Mouse (Mus musculus) cerebellum, adult 9-11 months (tissue): ENCODE data around the gene Zfp704.

Experiments
- DNase-seq: peaks from one replicate; pipeline ENCODE4 v3.0.0; 2022

Zfp704 gene

DNA sequence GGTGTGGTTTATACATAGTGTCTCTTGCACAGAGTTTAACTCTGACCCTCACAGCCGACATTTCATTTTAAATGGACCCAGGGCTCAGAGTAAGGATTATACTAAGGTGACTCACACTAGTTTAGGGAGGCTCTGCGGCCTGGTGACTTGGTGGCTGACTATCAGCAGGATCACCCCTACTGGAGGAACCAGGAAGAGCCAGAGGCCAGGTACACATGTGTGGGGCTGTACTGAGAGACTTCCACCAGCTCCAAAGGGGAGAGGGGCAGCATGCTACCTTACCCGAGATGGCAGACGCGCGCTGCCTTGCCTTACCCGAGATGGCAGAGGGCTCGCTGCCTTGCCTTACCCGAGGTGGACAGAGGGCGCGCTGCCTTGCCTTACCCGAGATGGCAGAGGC is 159.4 kb downstream of the Zfp704 start:
- DNase-seq: no peak

DNA sequence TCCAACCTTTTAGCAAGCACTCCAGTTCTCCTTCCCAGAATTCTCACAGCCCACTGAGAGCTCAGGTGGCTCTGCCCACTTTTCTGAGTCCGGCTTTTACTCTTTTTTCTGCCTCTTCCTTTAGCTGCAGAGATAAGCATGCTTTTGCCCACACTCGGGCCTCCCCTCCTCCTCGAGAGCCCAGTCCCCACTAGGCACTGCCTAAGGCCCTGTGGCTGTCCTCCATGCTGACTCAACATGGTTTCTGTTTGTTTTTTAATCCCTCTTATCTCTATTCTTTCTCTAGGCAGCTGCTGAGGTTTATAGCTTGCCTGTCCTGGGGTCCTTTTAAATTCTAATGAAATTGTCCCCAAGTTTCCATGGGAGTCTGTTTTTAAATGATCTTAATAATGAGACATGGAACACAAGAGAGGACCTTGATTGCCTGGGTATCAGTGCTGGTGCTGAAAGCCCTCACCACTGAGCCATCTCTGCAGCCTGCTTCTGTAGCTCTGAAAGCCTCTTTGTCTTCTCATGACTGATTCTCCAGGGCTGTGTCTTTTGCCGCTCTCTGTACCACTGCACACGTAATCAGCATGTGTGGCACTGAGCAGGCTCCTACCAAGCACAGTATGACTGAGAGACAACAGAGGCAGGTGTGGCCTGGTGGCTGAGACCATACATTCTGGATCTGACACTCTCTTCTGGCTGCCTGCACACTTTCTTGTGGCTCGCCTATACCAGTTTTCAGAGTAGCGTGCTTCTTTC is 160.5 kb downstream of the Zfp704 start:
- DNase-seq: no peak

DNA sequence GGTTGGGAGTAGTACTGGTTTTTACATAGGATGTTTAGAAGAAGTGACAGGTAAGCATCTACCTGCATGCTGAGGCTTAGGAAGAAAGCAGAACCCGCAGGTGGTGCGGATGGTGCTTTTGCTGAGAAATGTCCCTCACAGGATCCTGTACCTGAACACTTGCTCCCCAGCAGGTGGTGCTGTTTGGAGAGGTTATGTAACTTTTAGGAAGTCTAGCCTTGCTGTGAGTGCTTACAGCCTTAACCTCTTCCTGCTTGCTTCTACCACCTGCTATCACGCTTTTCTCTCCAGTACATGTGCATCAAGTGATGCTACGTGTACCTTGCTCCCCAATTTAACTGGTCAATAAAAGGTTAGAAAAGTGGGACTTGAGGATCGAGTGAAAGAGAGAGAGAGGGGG is 161.3 kb downstream of the Zfp704 start:
- DNase-seq: no peak

DNA sequence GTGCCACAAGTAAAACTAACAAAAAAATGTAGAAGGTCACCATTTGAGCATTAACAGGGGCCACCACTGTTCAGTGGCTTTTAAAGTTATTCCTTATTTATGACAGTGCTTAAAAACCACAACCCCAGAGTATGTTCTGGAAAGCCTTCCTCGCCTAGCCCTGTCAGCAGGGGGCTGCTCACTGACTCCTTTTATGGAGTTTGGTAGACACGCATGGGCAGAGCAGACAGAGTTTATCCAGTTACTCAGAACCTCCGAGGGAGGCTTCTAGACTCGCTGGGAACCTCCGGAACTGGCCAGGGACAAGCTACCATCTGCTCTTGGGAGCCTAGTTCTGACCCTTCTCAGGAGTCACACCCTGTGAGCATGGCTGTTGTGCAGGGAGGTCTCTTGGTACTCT is 165.3 kb downstream of the Zfp704 start:
- DNase-seq: no peak

DNA sequence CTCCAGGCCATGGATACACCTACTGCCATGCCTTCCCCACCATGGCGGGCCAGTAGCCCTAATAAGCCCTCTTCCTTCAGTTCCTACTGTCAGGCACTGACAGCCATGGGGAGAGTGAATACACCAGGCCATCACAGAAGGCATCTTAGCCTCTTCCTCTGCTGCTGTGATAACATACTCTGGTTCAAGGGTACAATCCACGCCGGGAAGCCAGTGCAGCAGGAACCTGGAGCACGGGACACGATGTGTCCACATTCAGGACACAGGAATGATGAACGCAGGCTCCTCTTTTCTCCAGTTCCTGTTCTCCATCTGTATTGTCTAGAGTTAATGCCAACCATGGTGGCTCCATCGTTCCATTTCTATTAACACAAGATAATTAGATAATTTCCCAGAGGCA is 165.9 kb downstream of the Zfp704 start:
- no peak for DNase-seq

DNA sequence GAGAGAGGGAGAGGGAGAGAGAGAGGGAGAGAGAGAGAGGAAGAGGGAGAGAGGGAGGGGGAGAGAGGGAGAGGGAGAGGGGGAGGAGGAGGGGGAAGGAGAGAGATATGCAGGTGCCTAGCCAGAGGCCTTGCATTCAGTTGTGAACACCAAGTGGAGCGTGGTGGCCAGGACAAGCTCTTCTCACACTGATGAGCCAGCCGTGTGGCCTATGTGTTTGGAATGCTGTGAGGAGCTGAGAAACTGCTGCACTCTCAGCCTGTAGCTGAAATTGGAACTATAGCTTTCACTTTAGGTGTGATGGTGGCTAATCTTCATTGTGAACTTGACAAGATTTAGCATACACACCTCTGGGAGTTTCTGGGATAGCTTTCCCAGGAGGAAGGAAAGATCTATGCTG is 166.4 kb downstream of the Zfp704 start:
- no peak for DNase-seq

DNA sequence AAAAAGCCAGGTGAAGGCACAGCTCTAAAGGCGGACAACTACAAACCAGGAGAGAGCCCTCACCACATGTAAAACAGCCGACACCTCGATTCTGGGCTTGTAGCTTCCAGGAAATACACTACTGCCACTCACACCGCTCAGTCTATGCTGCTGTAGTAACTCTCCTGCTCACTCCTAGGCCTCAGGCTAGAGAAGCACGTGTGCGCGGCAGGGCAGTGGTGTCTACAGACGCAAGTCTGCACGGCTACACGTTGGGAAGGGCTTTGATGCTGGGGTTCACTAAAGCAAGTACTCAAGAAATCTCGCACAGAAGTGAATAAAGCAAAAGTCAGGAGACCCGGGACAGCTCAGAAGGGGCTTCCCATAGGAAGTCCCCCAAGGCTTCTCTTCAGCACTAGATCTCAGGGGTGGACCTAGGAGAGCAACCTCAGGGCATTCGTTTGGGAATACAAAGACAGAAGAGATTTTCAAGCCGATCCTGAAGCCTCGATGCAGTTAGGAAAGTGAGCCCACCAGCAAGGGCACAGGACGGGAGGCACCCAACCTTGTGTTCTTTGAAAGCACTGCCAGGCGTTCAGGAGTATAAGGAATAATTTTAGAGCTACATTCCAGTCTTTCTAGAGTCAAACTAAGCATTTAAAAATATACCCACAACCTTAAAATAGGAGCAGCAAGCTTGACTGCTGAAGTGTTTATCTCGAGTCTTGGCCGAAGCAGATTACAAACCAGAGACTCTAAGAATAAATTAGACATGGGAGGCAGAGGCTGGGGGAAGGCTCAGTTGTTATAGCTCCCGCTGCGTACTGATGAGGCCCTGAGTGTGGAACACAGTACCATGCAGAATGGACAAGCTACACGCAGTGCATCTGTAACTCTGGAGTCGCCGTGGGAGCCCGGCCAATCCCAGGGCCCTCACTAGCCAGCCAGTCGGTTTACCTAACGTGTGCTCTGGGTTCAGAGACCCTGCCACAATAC is 168.0 kb downstream of the Zfp704 start:
- no peak for DNase-seq

DNA sequence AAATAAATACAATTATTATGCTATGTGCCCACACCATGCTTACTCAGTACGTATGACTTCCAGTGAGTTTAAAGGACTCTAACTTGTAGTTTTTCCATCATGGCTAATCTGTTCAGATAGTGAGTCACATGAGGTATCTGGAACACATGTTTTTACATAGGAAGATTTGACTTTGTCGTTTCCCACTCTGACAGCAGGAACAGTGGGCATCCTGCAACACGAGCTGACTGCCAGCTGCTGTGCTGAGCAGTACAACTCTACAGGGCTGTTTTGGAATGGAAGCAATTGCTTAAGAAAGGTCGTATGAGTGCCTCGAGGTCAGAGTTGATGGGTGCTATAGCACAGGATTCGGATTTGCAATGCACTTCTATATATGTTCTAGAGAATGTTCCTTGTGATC is 169.4 kb downstream of the Zfp704 start:
- no peak for DNase-seq

DNA sequence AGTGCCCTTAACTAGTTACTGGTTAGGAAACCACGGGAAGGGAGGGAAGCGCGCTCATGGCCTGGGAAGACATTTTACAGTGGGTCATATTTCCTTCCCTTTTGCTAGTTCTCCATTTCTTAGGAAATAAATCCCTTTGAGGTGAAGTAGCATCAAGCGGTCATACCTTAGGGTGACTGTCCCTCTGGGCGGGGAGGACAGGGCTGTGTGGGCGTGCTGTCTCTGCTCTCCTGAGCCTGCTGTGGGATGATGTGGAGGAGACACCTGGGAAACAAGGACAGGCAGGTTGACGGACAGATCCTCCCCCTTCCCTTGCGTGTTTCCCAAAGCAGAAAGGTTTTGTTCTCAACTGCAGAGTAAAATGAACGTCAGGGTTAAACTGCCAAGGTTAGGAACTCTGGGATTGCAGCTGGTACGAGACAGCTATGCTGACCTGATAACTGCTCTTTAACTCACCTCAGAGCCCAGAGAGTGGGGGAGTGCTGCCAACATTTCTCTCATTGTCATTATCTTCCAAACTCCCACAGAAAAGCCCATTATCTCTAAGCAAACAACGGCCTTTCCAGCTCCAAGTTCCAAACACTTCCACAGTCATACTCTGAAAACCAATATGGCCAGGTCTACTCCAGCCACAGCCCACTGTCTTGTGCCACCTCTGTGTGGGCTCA is 170.1 kb downstream of the Zfp704 start:
- DNase-seq: no peak

DNA sequence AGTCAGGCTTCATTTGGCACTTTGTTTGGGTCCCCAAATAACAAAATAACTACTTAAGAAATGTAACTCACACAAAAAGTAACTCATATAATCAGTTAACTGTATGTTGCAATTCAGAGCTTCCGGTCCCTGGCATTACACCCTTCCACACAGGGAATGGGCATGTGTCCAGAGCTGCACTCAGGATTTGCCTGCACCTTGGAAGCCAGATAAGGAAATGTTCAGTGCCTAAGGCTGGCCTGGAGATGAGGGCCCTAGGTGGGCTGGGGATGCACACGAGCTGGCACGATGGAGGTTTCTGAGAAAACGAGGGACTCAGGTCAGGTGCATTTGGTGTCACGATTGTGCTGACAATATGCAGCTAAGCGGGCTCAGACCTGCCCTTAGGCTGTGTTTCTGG is 173.6 kb downstream of the Zfp704 start:
- peak; percentile 14 for DNase-seq

DNA sequence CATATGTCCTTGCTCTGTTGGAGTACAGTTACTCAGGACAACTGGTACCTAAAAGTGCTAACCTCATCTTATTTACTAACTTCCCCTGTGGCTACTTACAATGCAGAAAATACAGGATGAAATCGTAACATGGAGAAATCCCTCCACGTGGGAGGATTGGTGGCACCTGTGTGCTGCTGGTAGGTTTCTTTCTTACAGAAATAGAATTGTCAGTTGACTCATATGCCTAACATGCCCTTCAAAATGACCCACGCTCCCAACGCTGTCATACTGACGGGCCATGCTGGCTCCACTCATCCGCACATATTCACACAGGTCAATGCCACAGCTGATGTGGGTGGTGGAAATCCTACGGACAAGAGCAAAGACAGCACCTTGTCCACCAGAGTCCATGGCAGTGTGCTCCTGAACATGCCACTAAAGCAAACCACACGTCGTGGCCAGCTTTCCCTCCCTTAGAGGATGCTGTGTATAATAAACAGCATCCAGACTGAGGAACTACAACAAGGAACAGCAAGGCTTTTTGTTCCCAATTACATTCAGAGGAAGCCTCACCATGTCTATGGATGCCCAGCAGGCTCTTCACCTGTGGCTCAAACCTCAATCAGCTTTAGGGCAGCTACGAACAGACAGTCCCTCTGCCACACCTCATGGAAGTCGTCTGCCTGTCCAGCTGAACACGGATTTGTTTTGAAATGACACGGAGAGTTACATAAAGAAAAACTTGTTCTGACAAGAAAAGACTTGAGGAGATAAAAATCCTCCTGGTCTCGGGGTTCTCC is 175.3 kb downstream of the Zfp704 start:
- no peak for DNase-seq

DNA sequence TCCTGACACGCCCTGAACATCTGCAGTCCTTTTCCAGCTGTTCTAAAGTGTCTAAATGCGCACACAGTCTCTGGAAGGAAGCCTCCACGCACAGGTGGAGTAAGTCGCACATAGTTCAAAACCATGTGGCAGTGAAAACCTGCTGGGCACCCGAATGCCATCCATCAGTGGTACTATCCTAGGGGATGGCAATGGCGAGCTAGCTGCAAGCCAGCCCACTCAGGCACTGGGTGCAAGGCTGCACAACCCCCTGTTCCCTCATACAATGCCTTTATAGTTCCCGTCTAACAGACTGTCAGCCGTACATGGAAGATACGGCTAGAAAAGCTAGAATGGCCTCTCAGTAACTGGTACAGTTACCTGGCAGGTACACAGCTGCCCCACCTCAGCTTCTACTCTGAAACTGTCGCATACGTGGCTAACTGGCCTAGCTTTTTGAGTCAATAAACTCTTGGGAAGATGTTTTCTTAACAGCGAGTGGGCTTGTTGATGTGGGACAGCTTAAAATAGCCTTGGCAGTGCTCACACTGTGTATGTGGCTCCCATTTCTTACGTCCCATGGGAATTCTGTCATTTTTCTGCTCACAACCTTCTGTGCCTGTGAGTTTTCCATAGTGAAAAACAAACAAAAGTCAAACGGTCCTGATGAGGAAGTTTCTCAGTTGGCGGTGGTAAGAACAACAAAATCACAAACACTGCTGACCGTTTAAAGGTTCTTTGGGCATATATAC is 176.9 kb downstream of the Zfp704 start:
- DNase-seq: no peak

DNA sequence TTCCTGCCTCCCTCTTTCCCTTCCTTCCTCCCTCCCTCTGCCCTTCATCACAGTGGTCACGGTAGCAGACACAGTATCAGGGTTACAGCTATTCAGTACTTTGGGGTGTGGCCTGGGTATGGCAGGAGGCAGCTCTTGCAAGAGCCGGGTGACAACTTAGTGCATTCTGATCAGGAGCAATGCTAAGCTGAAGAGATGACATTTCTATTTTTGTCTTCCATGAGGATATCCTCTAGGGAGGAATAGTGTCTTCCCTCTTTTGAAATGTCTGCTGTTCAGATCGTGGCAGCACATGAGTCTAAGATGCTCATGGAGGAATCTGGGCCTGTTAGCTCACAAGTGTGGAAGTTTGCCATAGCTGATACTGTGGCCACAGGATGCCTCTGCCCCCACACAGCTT is 177.7 kb downstream of the Zfp704 start:
- DNase-seq: no peak

DNA sequence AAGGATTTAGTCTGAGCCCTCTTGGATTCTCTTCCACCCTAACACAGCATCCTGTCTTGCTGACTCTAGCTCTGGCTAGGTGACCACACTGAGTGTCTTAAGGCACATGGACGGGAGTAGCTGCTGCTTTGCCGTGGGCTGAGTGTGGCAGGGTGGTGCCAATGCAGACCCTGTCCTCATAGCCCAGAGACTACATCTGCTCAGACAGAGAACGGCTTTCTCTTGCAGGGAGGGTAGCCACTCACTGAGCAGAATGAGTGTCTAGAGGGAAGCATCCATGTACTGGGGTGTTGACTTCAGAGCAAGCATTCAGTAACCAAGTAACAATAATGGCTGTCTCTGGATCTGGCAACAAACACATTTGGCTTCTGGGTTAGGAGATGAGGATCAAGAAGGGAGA is 179.9 kb downstream of the Zfp704 start:
- DNase-seq: no peak

DNA sequence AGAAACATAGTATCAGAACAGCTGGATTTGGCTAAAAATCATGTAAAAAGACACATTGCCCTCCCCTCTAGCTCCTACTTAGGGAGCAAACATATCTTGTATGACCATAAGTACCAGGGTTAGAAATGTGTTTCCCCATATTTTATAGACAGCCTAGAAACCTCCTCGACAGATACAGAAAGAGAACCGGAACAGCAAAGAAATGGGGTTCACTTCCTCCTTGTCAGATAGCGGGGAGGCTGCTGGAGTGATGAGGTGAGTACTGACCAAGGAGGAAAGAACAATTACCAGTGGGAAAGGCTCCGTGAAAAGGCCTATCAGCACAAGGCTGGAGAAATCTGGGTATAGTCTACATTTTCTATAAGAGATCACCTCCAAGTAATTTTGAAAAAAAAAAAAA is 182.1 kb downstream of the Zfp704 start:
- DNase-seq: no peak

DNA sequence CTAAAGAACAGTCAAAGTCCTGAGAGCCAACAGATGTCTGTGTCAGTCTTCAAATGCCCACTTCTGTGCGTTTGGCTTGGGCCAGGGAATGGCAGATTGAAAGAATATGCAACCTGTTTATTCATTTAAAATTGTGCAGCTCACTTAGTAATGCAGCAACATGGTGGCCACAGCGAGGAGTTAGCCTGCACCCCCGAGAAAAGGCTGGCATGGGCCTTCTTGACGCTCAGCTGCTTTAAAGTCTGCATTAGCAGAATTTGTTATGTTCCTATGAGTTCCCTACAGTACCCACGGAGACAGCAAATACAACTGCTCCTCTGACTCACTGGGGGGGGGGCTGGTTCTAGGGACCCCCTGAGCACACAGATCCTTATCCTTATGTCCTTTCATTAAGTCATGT is 184.2 kb downstream of the Zfp704 start:
- DNase-seq: no peak

DNA sequence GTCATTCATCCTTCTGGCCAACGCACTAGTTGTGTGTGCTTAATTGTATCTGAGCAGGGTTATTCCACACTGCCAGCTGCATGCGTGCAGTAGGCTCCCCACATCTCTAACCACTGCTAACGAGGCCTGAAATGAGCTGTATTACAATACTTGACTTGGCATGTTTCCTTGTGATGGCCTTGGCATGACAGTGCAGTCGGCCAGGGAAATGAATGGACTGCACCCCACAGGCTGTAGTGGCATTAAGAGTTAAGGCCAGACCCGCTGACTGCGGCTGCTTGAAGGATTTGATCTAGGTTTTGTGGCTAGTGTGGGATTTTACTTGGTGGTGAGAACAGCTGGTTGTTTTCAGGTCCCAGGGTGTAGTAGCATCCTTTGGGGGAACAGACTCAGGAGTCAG is 185.2 kb downstream of the Zfp704 start:
- no peak for DNase-seq

DNA sequence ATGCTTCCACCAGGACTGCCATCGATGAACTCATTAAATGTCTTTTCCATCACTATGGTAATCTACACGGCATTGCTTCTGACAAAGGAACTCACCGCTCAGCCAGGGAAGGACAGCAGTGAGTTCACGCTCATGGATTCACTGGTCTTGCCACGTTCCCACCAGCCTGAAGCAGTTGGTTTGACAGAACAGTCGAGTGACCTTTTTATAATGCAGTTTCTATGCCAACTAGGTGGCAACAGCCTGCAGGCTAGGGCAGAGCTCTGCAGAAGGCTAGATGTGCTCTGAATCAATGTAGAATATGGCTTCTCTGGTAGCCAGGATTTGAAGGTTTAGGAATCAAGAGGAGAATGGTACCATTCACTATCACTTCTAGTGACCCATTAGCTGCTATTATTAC is 186.2 kb downstream of the Zfp704 start:
- no peak for DNase-seq

DNA sequence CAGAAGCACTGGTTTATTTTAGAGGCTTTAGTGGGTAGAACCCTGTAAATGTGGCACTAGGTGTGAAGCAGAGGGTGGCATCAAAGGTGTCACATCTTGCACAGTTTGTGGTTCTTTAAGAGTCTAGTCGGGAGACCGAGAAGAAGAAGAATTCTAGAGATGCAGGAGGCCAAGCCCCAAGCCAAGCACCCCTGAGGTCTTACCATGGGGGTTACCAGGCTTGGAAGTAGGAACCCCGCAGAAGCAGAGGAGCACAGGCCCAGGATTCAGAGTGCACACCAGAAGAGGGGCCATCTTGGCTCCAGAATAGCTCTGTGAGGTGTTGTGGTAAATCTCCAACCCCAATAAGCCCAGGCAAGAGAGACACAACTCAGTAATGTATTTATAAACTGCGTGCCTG is 201.0 kb downstream of the Zfp704 start:
- no peak for DNase-seq

DNA sequence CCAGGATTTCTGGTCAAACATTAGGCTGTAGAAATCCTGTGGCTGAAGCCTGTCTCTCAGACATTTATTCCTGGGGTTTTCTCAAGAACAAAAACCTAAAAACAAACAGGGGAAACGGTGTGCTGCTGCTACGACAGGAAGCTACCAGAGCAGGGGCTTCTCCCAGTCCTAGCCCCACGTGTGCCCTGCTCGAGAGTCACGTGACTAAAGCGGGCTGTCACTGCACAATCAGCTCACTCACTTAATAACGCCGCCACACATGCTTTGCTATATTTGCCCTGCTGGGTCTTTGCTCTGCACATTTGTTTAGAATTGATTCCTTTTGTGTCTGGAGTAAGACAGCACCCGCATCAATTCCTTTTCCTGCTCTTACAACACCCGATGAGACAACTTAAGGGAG is 202.1 kb downstream of the Zfp704 start:
- DNase-seq: no peak

DNA sequence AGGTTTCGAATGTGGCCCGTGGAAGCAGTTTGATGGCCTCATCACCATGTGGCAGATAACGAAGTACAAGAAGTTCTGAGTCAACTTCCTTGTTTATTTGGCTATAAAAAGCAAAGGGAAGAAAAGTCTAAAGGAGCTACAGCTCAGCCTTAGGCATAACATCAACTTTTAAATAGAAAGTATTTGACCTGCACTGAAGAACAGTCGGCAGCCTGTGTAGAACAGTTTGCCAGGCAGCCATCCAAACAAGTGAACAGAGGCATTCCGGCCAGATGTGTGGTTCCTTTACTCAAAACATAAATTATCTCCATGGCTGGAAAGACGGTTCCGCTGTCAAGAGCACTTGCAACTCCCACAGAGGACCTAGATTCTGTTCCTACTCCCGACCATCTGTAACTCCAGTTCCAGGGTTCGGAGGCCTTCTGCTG is 202.8 kb downstream of the Zfp704 start:
- no peak for DNase-seq

DNA sequence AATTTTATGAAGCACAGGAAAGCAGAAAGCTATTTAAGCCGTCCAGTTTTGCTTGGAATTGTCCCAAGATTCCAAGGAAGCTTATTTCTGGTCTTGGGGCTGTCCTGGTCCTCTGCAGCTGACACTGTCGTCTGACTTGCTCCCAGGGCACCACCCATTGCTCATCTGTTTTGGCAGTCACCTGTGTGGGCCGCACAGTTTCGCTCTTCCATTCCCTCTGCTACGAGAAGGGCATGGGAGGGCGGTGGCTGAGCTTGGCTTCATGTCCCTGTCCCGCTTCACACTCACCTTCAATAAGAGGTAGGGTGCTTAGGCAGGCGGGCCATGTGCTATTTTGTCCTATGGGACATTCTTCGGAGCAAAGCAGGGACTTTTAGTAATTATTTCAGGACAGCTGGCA is 204.5 kb downstream of the Zfp704 start:
- DNase-seq: no peak
